Mouse (Mus musculus): ENCODE measurements around the gene Gm14444. TPM values are rescaled to one million over a fixed set of nuclear protein-coding genes. Genes with fewer than 3 reads are reported as not detected.
"Not testable (repeated sequence)": the region's sequence is repeated elsewhere in the genome, so short reads cannot be mapped to it uniquely, and the experiment has no call there.

The Gm14444 gene
- not detected in 2 replicates for polyA plus RNA-seq (2015; fragmentation: Nextera tagmentation; extraction: Ambion mirVana)

DNA sequence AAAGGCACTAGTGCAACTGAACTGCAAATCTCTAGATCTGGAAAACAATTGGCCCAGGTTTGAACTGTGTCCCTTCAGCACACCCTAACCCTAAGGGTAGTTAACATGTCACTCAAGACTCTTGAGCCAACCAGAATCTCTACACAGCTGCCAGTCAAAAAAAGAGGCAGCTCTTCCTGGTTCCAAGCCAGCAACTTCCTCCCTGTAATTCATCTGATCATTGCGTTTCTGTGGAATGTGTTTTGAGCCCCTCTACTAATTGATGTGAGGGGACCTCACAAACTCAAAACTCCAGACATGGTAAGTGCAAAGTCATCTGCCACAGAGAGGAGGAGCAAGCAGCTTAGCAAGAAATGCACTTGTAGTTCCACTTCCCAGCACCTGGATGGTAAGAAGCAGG, at the start of gene Gm14444:
Gene Gm14444 (plus strand): TSS at position 220 of the 400 bp plus-strand sequence.
- H3K27me3 ChIP-seq; H3K9ac ChIP-seq; H3K4me3 ChIP-seq (replicated peaks); H3K27ac ChIP-seq (replicated peaks); H3K36me3 ChIP-seq (replicated peaks); H3K4me2 ChIP-seq; H3K4me1 ChIP-seq (replicated peaks); H3K9me3 ChIP-seq (replicated peaks); ATAC-seq (ENCODE audit: insufficient read depth): not testable (repeated sequence)
- 60% methylated on average over 1 of the region's 1 CpGs for WGBS (ENCODE audit: insufficient replicate concordance)

DNA sequence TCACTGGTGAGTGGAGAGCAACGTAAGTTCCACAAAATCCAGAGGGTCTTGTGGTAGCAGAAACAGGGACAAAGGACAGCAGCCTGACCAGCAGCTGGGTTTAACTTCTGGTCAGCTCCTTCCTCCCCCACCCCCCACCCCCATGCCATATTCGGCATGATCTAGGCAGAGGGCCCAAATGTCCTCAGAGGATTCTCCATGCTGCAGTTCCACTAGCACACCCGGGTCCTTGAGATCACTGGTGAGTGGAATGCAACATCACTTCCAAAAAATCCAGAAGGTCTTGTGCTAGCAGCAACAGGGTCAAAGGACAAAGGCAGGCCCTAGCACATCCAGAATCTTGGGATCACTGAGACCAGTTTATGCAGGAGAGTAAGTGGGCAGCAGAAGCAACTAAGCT, 44.6 kb upstream of the Gm14444 start:
- not testable (repeated sequence) for H3K36me3 ChIP-seq (replicated peaks); H3K27ac ChIP-seq (replicated peaks); H3K9me3 ChIP-seq (replicated peaks); H3K4me3 ChIP-seq (replicated peaks); H3K27me3 ChIP-seq; H3K9ac ChIP-seq; ATAC-seq (ENCODE audit: insufficient read depth); H3K4me2 ChIP-seq; H3K4me1 ChIP-seq (replicated peaks)
- 46% methylated on average over 3 of the region's 3 CpGs for WGBS (ENCODE audit: insufficient replicate concordance)

DNA sequence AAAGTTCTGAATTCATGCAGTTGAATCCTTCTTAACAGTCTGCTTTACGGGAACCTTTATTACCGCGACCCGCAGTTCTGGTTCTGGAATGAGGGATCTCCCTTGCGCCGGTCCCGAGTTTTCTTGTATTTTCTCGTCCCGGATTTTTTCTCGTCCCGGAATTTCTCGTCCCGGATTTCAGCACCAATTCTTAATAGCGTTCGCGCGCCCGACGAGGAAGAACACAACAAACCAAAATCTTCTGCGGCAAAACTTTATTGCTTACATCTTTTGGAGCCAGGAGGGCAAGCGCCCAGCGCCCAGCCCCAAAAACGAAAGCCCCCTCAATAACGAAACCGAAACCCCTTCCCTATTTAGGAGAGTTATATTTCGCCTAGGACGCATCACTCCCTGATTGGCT, 34.2 kb downstream of the Gm14444 start:
- not testable (repeated sequence) for H3K4me2 ChIP-seq; H3K27ac ChIP-seq (replicated peaks); H3K4me3 ChIP-seq (replicated peaks); H3K36me3 ChIP-seq (replicated peaks); H3K4me1 ChIP-seq (replicated peaks); H3K9ac ChIP-seq; ATAC-seq (ENCODE audit: insufficient read depth); H3K9me3 ChIP-seq (replicated peaks); H3K27me3 ChIP-seq
- 80% methylated on average over 27 of the region's 27 CpGs for WGBS (ENCODE audit: insufficient replicate concordance)

DNA sequence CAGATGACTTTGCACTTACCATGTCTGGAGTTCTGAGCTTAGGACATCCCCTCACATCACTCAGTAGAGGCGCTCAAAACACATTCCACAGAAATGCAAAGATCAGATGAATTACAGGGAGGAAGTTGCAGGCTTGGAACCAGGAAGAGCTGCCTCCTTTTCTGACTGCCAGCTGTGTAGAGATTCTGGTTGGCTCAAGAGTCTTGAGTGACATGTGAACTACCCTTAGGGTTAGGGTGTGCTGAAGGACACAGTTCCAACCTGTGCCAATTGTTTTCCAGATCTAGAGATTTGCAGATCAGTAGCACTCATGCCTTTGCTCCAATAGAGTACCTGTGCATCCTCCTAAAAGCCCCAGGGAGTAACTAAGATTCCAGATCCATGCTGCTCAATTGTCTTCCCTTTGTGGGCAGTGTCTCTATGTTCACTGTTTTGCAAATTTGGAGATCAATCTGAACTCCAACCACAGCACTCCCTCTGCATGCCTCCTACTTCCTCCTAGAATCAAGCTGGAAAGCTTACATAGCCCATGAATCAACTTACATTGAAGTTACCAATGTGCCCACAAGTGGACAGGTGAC, 57.7 kb downstream of the Gm14444 start, which contains the start of gene Gm14393:
Gene Gm14393 (minus strand): TSS at position 101 of the 581 bp plus-strand sequence.
- not testable (repeated sequence) for H3K27me3 ChIP-seq; H3K4me1 ChIP-seq (replicated peaks); H3K27ac ChIP-seq (replicated peaks); H3K36me3 ChIP-seq (replicated peaks); H3K4me3 ChIP-seq (replicated peaks); H3K9me3 ChIP-seq (replicated peaks); H3K4me2 ChIP-seq; ATAC-seq (ENCODE audit: insufficient read depth); H3K9ac ChIP-seq
- WGBS (ENCODE audit: insufficient replicate concordance) = 59% methylated on average over 1 of the region's 1 CpGs

Other genes starting within 250 kb of the Gm14444 start
- 0.33 and 0.52 TPM in 2 replicates for gene Edn3, start 249.6 kb upstream of the Gm14444 start, polyA plus RNA-seq (2015; fragmentation: Nextera tagmentation; extraction: Ambion mirVana)
- gene Gm14393, start 57.5 kb downstream of the Gm14444 start, polyA plus RNA-seq (2015; fragmentation: Nextera tagmentation; extraction: Ambion mirVana) = not detected in 2 replicates
- 1.0 and 1.2 TPM in 2 replicates for gene Gm14399, start 131.8 kb downstream of the Gm14444 start, polyA plus RNA-seq (2015; fragmentation: Nextera tagmentation; extraction: Ambion mirVana)
- gene Gm14443, start 165.6 kb downstream of the Gm14444 start, polyA plus RNA-seq (2015; fragmentation: Nextera tagmentation; extraction: Ambion mirVana) = 0.09 TPM in 1 of 2 replicates, not detected in the other
- 1.1 and 1.5 TPM in 2 replicates for gene Gm14391, start 196.7 kb downstream of the Gm14444 start, polyA plus RNA-seq (2015; fragmentation: Nextera tagmentation; extraction: Ambion mirVana)